Comparison of ENCODE assay signal across 8 mouse cellular contexts in genomic region chr10:80141786-80142529, GRCm38 (mm10). TPM values are rescaled to one million over a fixed set of nuclear protein-coding genes. Genes with fewer than 3 reads are reported as not detected.
DNase-seq lines count a peak whose midpoint lies in the region; ATAC-seq and TF ChIP-seq lines count a peak whose summit lies in the region.

No protein-coding gene starts in this region.

- peak overlapping the region; percentile 86 for H3K27ac ChIP-seq in MEL (ENCODE audit: control insufficient read depth, low read depth, low read length)
- peak overlapping the region; percentile 84 for H3K27ac ChIP-seq in forebrain, embryonic 14.5 days (ENCODE audit: low read depth, low read length)
- H3K27ac ChIP-seq in neural tube, embryonic 15.5 days (replicated peaks): peak overlapping the region; percentile 91

- TF ChIP-seq RAD21 in MEL (IDR thresholded peaks at IDR 0.05; ENCODE audit: low read depth, low read length): no peak

- peaks cover 29% of the 10 kb centered on the region for H3K79me2 ChIP-seq in MEL (ENCODE audit: control insufficient read depth, insufficient read depth, low read length, poor library complexity)

- peak; percentile 88 for ATAC-seq in forebrain, embryonic 14.5 days
- ATAC-seq in neural tube, embryonic 15.5 days (ENCODE audit: low FRiP score): peak; percentile 86

- TF ChIP-seq POLR2A in MEL (IDR thresholded peaks at IDR 0.05; ENCODE audit: control insufficient read depth in 1 of 2, insufficient read depth in 1 of 2, low read depth in 1 of 2, low read length in 2 of 2, poor library complexity in 1 of 2): peak; percentile 77 to 91; a peak in 3 of 4 replicates
- TF ChIP-seq POLR2A in lung, adult 2 months (IDR thresholded peaks at IDR 0.05; ENCODE audit: borderline replicate concordance, extremely low read depth, low read depth, low read length): peak; percentile 91; the same call in 1 of the 2 replicates

- H3K27me3 ChIP-seq in MEL (ENCODE audit: control insufficient read depth in 1 of 2, insufficient read depth in 2 of 2, low read length in 2 of 2): no peaks in the 10 kb centered on the region
- H3K27me3 ChIP-seq in forebrain, embryonic 14.5 days (replicated peaks; ENCODE audit: control insufficient read depth, insufficient read depth, low read length): no peaks in the 10 kb centered on the region
- H3K27me3 ChIP-seq in neural tube, embryonic 15.5 days (replicated peaks): no peaks in the 10 kb centered on the region

- intact Hi-C loops in heart, postnatal 14 days (cut with DNase I): loop anchor here (2.0 kb wide), 1 partner anchor 155 kb away; no protein-coding TSS in a partner anchor

- peak overlapping the region; percentile 89 for H3K9ac ChIP-seq in MEL (ENCODE audit: control insufficient read depth, low read depth, low read length, poor library complexity, severe bottlenecking)
- H3K9ac ChIP-seq in forebrain, embryonic 14.5 days (ENCODE audit: low read length): peak overlapping the region; percentile 90
- H3K9ac ChIP-seq in neural tube, embryonic 15.5 days (replicated peaks): peak overlapping the region; percentile 96

- peak overlapping the region; percentile 95 for H3K4me2 ChIP-seq in forebrain, embryonic 14.5 days (ENCODE audit: low read length)
- H3K4me2 ChIP-seq in neural tube, embryonic 15.5 days: peak overlapping the region; percentile 79

- no peaks in the 10 kb centered on the region for H3K9me3 ChIP-seq in MEL (replicated peaks; ENCODE audit: insufficient read depth, low read length)
- H3K9me3 ChIP-seq in forebrain, embryonic 14.5 days (replicated peaks; ENCODE audit: control insufficient read depth, low read length): no peaks in the 10 kb centered on the region
- no peaks in the 10 kb centered on the region for H3K9me3 ChIP-seq in neural tube, embryonic 15.5 days (replicated peaks)

- 1% methylated on average over 43 of the region's 43 CpGs for WGBS in forebrain, embryonic 14.5 days
- 1% methylated on average over 43 of the region's 43 CpGs for WGBS in lung, adult 2 months
- WGBS in neural tube, embryonic 15.5 days: under 1% methylated on average over 43 of the region's 43 CpGs

- TF ChIP-seq EP300 in MEL (IDR thresholded peaks at IDR 0.05; ENCODE audit: low read depth in 1 of 2, low read length in 2 of 2): no peak

- peaks cover 0 to 42% of the 10 kb centered on the region in 2 experiments; a peak in 3 of 4 replicates for H3K4me1 ChIP-seq in MEL (ENCODE audit: control insufficient read depth in 1 of 2, insufficient read depth in 2 of 2, low read length in 2 of 2)
- peaks cover 15% of the 10 kb centered on the region for H3K4me1 ChIP-seq in forebrain, embryonic 14.5 days (ENCODE audit: control insufficient read depth, insufficient read depth, low read length)
- peaks cover 14% of the 10 kb centered on the region for H3K4me1 ChIP-seq in lung, adult 2 months (ENCODE audit: control insufficient read depth, insufficient read depth, low read length)
- peaks cover 79% of the 10 kb centered on the region for H3K4me1 ChIP-seq in neural tube, embryonic 15.5 days

- no peak for TF ChIP-seq CTCF in MEL (IDR thresholded peaks at IDR 0.05 in 2 of 3, conservative IDR thresholded peaks at IDR 0.05 in 1 of 3; ENCODE audit: control insufficient read depth in 1 of 3, insufficient read depth in 1 of 3, low read depth in 2 of 3, low read length in 3 of 3, poor library complexity in 1 of 3, severe bottlenecking in 1 of 3)
- no peak for TF ChIP-seq CTCF in lung, adult 2 months (IDR thresholded peaks at IDR 0.05; ENCODE audit: insufficient read depth, low read length)

- peak overlapping the region; percentile 72 to 79 for H3K4me3 ChIP-seq in MEL (ENCODE audit: control insufficient read depth in 1 of 2, insufficient read depth in 1 of 2, low read depth in 2 of 2, low read length in 2 of 2)
- H3K4me3 ChIP-seq in forebrain, embryonic 14.5 days (ENCODE audit: low read depth, low read length): peak overlapping the region; percentile 81
- H3K4me3 ChIP-seq in lung, adult 2 months (replicated peaks; ENCODE audit: extremely low read depth, low read depth, low read length): peak overlapping the region; percentile 76
- H3K4me3 ChIP-seq in neural tube, embryonic 15.5 days (replicated peaks): peak overlapping the region; percentile 74

- DNase-seq in MEL (ENCODE audit: low read depth, low spot score): peak; percentile 99
- DNase-seq in cerebellum, adult 11-12 months: peak; percentile 97
- DNase-seq in forebrain, embryonic 14.5 days (ENCODE audit: low spot score): peak; percentile 100
- DNase-seq in heart, postnatal 14 days: peak; percentile 91 to 94
- peak; percentile 96 for DNase-seq in layer of hippocampus, adult 11-12 months (ENCODE audit: low spot score)
- DNase-seq in lung, adult 2 months: peak; percentile 88
- peak; percentile 85 to 94 for DNase-seq in thymus, adult 18-20 months

- H3K36me3 ChIP-seq in MEL (ENCODE audit: control insufficient read depth in 1 of 2, insufficient read depth in 2 of 2, low read length in 2 of 2): peaks cover 0 to 19% of the 10 kb centered on the region in 2 experiments; a peak in 2 of 4 replicates
- H3K36me3 ChIP-seq in forebrain, embryonic 14.5 days (ENCODE audit: control insufficient read depth, insufficient read depth, low read length): peaks cover 33% of the 10 kb centered on the region
- peaks cover 25% of the 10 kb centered on the region for H3K36me3 ChIP-seq in neural tube, embryonic 15.5 days

TF ChIP-seq in MEL, 35 proteins besides CTCF, POLR2A, EP300 and RAD21 (continues in another document):
- TF ChIP-seq CHD1 (IDR thresholded peaks at IDR 0.05; ENCODE audit: low read depth, low read length) (no peak), MAZ (IDR thresholded peaks at IDR 0.05; ENCODE audit: low read depth, low read length) (peak; percentile 76; the same call in 1 of the 2 replicates), ZKSCAN1 (IDR thresholded peaks at IDR 0.05; ENCODE audit: low read depth, low read length) (no peak), RCOR1 (IDR thresholded peaks at IDR 0.05; ENCODE audit: low read depth, low read length) (no peak), POLR2AphosphoS2 (IDR thresholded peaks at IDR 0.05; ENCODE audit: low read length) (peak; percentile 91), ZMIZ1 (IDR thresholded peaks at IDR 0.05; ENCODE audit: low read depth, low read length) (peak; percentile 78; the same call in 1 of the 2 replicates), SIN3A (IDR thresholded peaks at IDR 0.05; ENCODE audit: low read length) (peak; percentile 86; the same call in 1 of the 2 replicates), USF2 (IDR thresholded peaks at IDR 0.05; ENCODE audit: borderline replicate concordance in 1 of 2, insufficient read depth in 1 of 2, low read depth in 1 of 2, low read length in 2 of 2) (no peak), MXI1 (IDR thresholded peaks at IDR 0.05; ENCODE audit: low read depth, low read length) (peak; percentile 79), ETS1 (IDR thresholded peaks at IDR 0.05; ENCODE audit: low read depth, low read length) (peak; percentile 45; the same call in 1 of the 2 replicates), USF1 (IDR thresholded peaks at IDR 0.05; ENCODE audit: low read depth, low read length) (no peak), POLR2AphosphoS5 (IDR thresholded peaks at IDR 0.05; ENCODE audit: borderline replicate concordance, low read depth, low read length) (no peak)

RNA-seq across cellular contexts. Expression of gene Cbarp, which starts 1.3 kb away (rescaled TPM):
- 4.8 and 6.8 TPM in 2 replicates for total RNA-seq in MEL (2012; rRNA removed)
- polyA plus RNA-seq in MEL (2012; ENCODE audit: insufficient read depth in 1 of 2, insufficient read length in 2 of 2, low read depth in 1 of 2, low replicate concordance in 2 of 2, missing spikeins in 1 of 2): 10 to 100 TPM in 1 of 2 experiments, not detected in 1; 19.3 TPM
- polyA plus RNA-seq in forebrain, embryonic 14.5 days (2014; fragmentation: Nextera tagmentation; extraction: Ambion mirVana): 41.0 and 42.4 TPM in 2 replicates
- total RNA-seq in heart, postnatal 14 days (2021): 1 to 10 TPM; 3.0 to 3.3 TPM
- 29.9 and 31.5 TPM in 2 replicates for polyA plus RNA-seq in lung, adult 2 months (2012; rRNA removed)
- polyA plus RNA-seq in neural tube, embryonic 15.5 days (2015; fragmentation: Nextera tagmentation; extraction: Ambion mirVana): 91.9 and 93.0 TPM in 2 replicates

RNA-seq across cellular contexts. Expression of gene Atp5d, which starts 3.5 kb away (rescaled TPM):
- 308 and 324 TPM in 2 replicates for total RNA-seq in MEL (2012; rRNA removed)
- 100 to 1,000 TPM; 300 to 657 TPM for polyA plus RNA-seq in MEL (2012; ENCODE audit: insufficient read depth in 1 of 2, insufficient read length in 2 of 2, low read depth in 1 of 2, low replicate concordance in 2 of 2, missing spikeins in 1 of 2)
- 412 and 467 TPM in 2 replicates for polyA plus RNA-seq in forebrain, embryonic 14.5 days (2014; fragmentation: Nextera tagmentation; extraction: Ambion mirVana)
- 1,000 to 10,000 TPM; 1,168 to 1,183 TPM for total RNA-seq in heart, postnatal 14 days (2021)
- 709 and 1,054 TPM in 2 replicates for polyA plus RNA-seq in lung, adult 2 months (2012; rRNA removed)
- polyA plus RNA-seq in neural tube, embryonic 15.5 days (2015; fragmentation: Nextera tagmentation; extraction: Ambion mirVana): 553 and 558 TPM in 2 replicates

RNA-seq across cellular contexts. Expression of gene Midn, which starts 6.1 kb away (rescaled TPM):
- 8.1 and 8.3 TPM in 2 replicates for total RNA-seq in MEL (2012; rRNA removed)
- polyA plus RNA-seq in MEL (2012; ENCODE audit: insufficient read depth in 1 of 2, insufficient read length in 2 of 2, low read depth in 1 of 2, low replicate concordance in 2 of 2, missing spikeins in 1 of 2): 10 to 100 TPM in 1 of 2 experiments, not detected in 1; 26.7 TPM
- polyA plus RNA-seq in forebrain, embryonic 14.5 days (2014; fragmentation: Nextera tagmentation; extraction: Ambion mirVana): 67.0 and 73.6 TPM in 2 replicates
- total RNA-seq in heart, postnatal 14 days (2021): 100 to 1,000 TPM; 158 to 178 TPM
- 110 and 150 TPM in 2 replicates for polyA plus RNA-seq in lung, adult 2 months (2012; rRNA removed)
- 19.4 and 20.5 TPM in 2 replicates for polyA plus RNA-seq in neural tube, embryonic 15.5 days (2015; fragmentation: Nextera tagmentation; extraction: Ambion mirVana)

RNA-seq across cellular contexts. Expression of gene Cirbp, which starts 23.8 kb away (rescaled TPM):
- total RNA-seq in MEL (2012; rRNA removed): 21.2 and 27.2 TPM in 2 replicates
- polyA plus RNA-seq in MEL (2012; ENCODE audit: insufficient read depth in 1 of 2, insufficient read length in 2 of 2, low read depth in 1 of 2, low replicate concordance in 2 of 2, missing spikeins in 1 of 2): 10 to 100 TPM in 1 of 2 experiments, not detected in 1; 56.6 TPM
- polyA plus RNA-seq in forebrain, embryonic 14.5 days (2014; fragmentation: Nextera tagmentation; extraction: Ambion mirVana): 239 and 266 TPM in 2 replicates
- 10 to 100 TPM; 40.4 to 64.3 TPM for total RNA-seq in heart, postnatal 14 days (2021)
- polyA plus RNA-seq in lung, adult 2 months (2012; rRNA removed): 162 and 200 TPM in 2 replicates
- polyA plus RNA-seq in neural tube, embryonic 15.5 days (2015; fragmentation: Nextera tagmentation; extraction: Ambion mirVana): 284 and 345 TPM in 2 replicates

RNA-seq across cellular contexts. Expression of gene Stk11, which starts 26.4 kb away (rescaled TPM):
- 77.8 and 108 TPM in 2 replicates for total RNA-seq in MEL (2012; rRNA removed)
- polyA plus RNA-seq in MEL (2012; ENCODE audit: insufficient read depth in 1 of 2, insufficient read length in 2 of 2, low read depth in 1 of 2, low replicate concordance in 2 of 2, missing spikeins in 1 of 2): 100 to 1,000 TPM in 1 of 2 experiments, not detected in 1; 188 TPM
- 25.5 and 27.7 TPM in 2 replicates for polyA plus RNA-seq in forebrain, embryonic 14.5 days (2014; fragmentation: Nextera tagmentation; extraction: Ambion mirVana)
- total RNA-seq in heart, postnatal 14 days (2021): 100 to 1,000 TPM; 105 to 118 TPM
- 161 and 168 TPM in 2 replicates for polyA plus RNA-seq in lung, adult 2 months (2012; rRNA removed)
- 16.9 and 17.3 TPM in 2 replicates for polyA plus RNA-seq in neural tube, embryonic 15.5 days (2015; fragmentation: Nextera tagmentation; extraction: Ambion mirVana)

Comparison
In these comparisons a context has a peak if more than half of its experiments do, and no peak if none do; other contexts are left out.
1. Peak in every context shown above with its lines: DNase-seq, ATAC-seq, H3K4me3 ChIP-seq and H3K27ac ChIP-seq.